Mouse (Mus musculus) embryonic facial prominence, embryonic 15.5 days (tissue): ENCODE data around the gene Etl4. TPM values are rescaled to one million over a fixed set of nuclear protein-coding genes. Genes with fewer than 3 reads are reported as not detected.

Experiments
- ATAC-seq: fragments of 200-750 bp; cut with Nextera tagmentation; 2 replicates; pipeline ENCODE4 v1.8.0; 2017; ENCODE audit warnings: low read depth, moderate TSS enrichment; ENCODE audit not compliant: insufficient number of reproducible peaks, low FRiP score, low TSS enrichment
- H3K27ac ChIP-seq: fragments of 300-500 bp; sonication (generic); replicated peaks from 2 replicates; pipeline ENCODE4 v1.5.1; 2015; ENCODE audit warnings: mild to moderate bottlenecking, inconsistent platforms
- H3K27me3 ChIP-seq: fragments of 300-500 bp; sonication (generic); 2 replicates; pipeline ENCODE4 v1.6.1; 2015; ENCODE audit warnings: inconsistent platforms
- H3K36me3 ChIP-seq: fragments of 300-500 bp; sonication (generic); 2 replicates; pipeline ENCODE4 v1.6.1; 2015; ENCODE audit warnings: mild to moderate bottlenecking, inconsistent platforms
- H3K4me1 ChIP-seq: fragments of 300-500 bp; sonication (generic); 2 replicates; pipeline ENCODE4 v1.6.1; 2015; ENCODE audit warnings: inconsistent platforms
- H3K4me2 ChIP-seq: fragments of 300-500 bp; sonication (generic); replicated peaks from 2 replicates; pipeline ENCODE4 v1.6.1; 2015; ENCODE audit warnings: mild to moderate bottlenecking, inconsistent platforms
- H3K4me3 ChIP-seq: fragments of 300-500 bp; sonication (generic); replicated peaks from 2 replicates; pipeline ENCODE4 v1.5.1; 2015; ENCODE audit warnings: mild to moderate bottlenecking, inconsistent platforms
- H3K9ac ChIP-seq: fragments of 300-500 bp; sonication (generic); 2 replicates; pipeline ENCODE4 v1.6.1; 2015; ENCODE audit warnings: inconsistent platforms
- H3K9me3 ChIP-seq: fragments of 300-500 bp; sonication (generic); replicated peaks from 2 replicates; pipeline ENCODE4 v1.6.1; 2016; ENCODE audit warnings: inconsistent platforms
- WGBS: fragments of 180-500 bp; shearing (Covaris S2); methylation state at CpG from one replicate; pipeline ENCODE4 v1.1.7; 2015; 5-methylcytosine and 5-hydroxymethylcytosine counted together
- polyA plus RNA-seq: library from polyadenylated mRNA; unstranded; fragments of >200 nt; fragmentation: Nextera tagmentation; extraction: Ambion mirVana; gene quantifications from 2 replicates; pipeline ENCODE4 v1.2.1, GENCODE M21; 2015

Etl4 gene
- 39.0 and 40.6 TPM in 2 replicates for polyA plus RNA-seq

- no peak within 1 kb of the TSS for H3K27ac ChIP-seq
- peaks cover 7% of the 10 kb centered on the region for H3K4me1 ChIP-seq
- under 1% methylated on average over 37 of the region's 37 CpGs for WGBS
- H3K9me3 ChIP-seq = no peaks in the 10 kb centered on the region
- peak; percentile 76 for ATAC-seq
- no peak within 1 kb of the TSS for H3K9ac ChIP-seq
- H3K36me3 ChIP-seq = no peaks in the 10 kb centered on the region
- peak within 1 kb of the TSS; percentile 46 for H3K4me3 ChIP-seq
- peak within 1 kb of the TSS; percentile 89 for H3K4me2 ChIP-seq
- H3K27me3 ChIP-seq = peaks cover 35% of the 10 kb centered on the region
Observed at GRCm38 (mm10) chr2:19909171-19909899, at the start of gene Etl4. Etl4 (plus strand) TSS chr2:19909780.

- no peaks in the 10 kb centered on the region for H3K4me1 ChIP-seq
- H3K27ac ChIP-seq = no peak overlapping the region
- H3K9ac ChIP-seq = no peak overlapping the region
- no peaks in the 10 kb centered on the region for H3K27me3 ChIP-seq
- no peak for ATAC-seq
- no peaks in the 10 kb centered on the region for H3K36me3 ChIP-seq
- H3K4me2 ChIP-seq = no peak overlapping the region
- H3K4me3 ChIP-seq = no peak overlapping the region
- no peaks in the 10 kb centered on the region for H3K9me3 ChIP-seq
Observed at GRCm38 (mm10) chr2:19869167-19869566, 40.4 kb upstream of the Etl4 start.

- H3K4me1 ChIP-seq = no peaks in the 10 kb centered on the region
- H3K9me3 ChIP-seq = no peaks in the 10 kb centered on the region
- H3K9ac ChIP-seq = no peak overlapping the region
- H3K27ac ChIP-seq = no peak overlapping the region
- H3K4me2 ChIP-seq = no peak overlapping the region
- ATAC-seq = no peak
- 82% methylated on average over 1 of the region's 1 CpGs for WGBS
- no peak overlapping the region for H3K4me3 ChIP-seq
- H3K36me3 ChIP-seq = no peaks in the 10 kb centered on the region
- H3K27me3 ChIP-seq = no peaks in the 10 kb centered on the region
Observed at GRCm38 (mm10) chr2:19871881-19872280, 37.7 kb upstream of the Etl4 start.

GRCm38 (mm10) chr2:19890875-19891274 lies 18.7 kb upstream of the Etl4 start:
- Histone ChIP-seq H3K4me1 (no peaks in the 10 kb centered on the region), H3K9ac (no peak overlapping the region), H3K36me3 (no peaks in the 10 kb centered on the region), H3K27ac (no peak overlapping the region), H3K27me3 (no peaks in the 10 kb centered on the region), H3K9me3 (no peaks in the 10 kb centered on the region), H3K4me3 (no peak overlapping the region), H3K4me2 (no peak overlapping the region)
- ATAC-seq = no peak
- 33% methylated on average over 4 of the region's 4 CpGs for WGBS

GRCm38 (mm10) chr2:19909900-19910780 lies 560 bp downstream of the Etl4 start:
- Histone ChIP-seq H3K4me1 (peaks cover 7% of the 10 kb centered on the region), H3K4me3 (peak overlapping the region; percentile 46), H3K27ac (no peak overlapping the region), H3K36me3 (no peaks in the 10 kb centered on the region), H3K9ac (no peak overlapping the region), H3K27me3 (peaks cover 35% of the 10 kb centered on the region), H3K4me2 (peak overlapping the region; percentile 89), H3K9me3 (no peaks in the 10 kb centered on the region)
- ATAC-seq = peak; percentile 24
- WGBS = under 1% methylated on average over 30 of the region's 31 CpGs

- H3K9me3 ChIP-seq = no peaks in the 10 kb centered on the region
- H3K4me1 ChIP-seq = peaks cover 7% of the 10 kb centered on the region
- H3K9ac ChIP-seq = no peak overlapping the region
- H3K36me3 ChIP-seq = no peaks in the 10 kb centered on the region
- H3K4me3 ChIP-seq = no peak overlapping the region
- ATAC-seq = no peak
- 2% methylated on average over 8 of the region's 8 CpGs for WGBS
- peaks cover 35% of the 10 kb centered on the region for H3K27me3 ChIP-seq
- no peak overlapping the region for H3K27ac ChIP-seq
- H3K4me2 ChIP-seq = no peak overlapping the region
Observed at GRCm38 (mm10) chr2:19910781-19911175, 1.2 kb downstream of the Etl4 start.

GRCm38 (mm10) chr2:19919190-19919589 lies 9.6 kb downstream of the Etl4 start:
- Histone ChIP-seq H3K4me2 (no peak overlapping the region), H3K9me3 (no peaks in the 10 kb centered on the region), H3K27ac (no peak overlapping the region), H3K4me3 (no peak overlapping the region), H3K9ac (no peak overlapping the region), H3K36me3 (no peaks in the 10 kb centered on the region), H3K4me1 (no peaks in the 10 kb centered on the region), H3K27me3 (no peaks in the 10 kb centered on the region)
- no peak for ATAC-seq
- 20% methylated on average over 6 of the region's 6 CpGs for WGBS

GRCm38 (mm10) chr2:19930009-19930408 lies 20.4 kb downstream of the Etl4 start:
- Histone ChIP-seq H3K27ac (no peak overlapping the region), H3K4me2 (no peak overlapping the region), H3K4me3 (no peak overlapping the region), H3K9ac (no peak overlapping the region), H3K4me1 (no peaks in the 10 kb centered on the region), H3K27me3 (no peaks in the 10 kb centered on the region), H3K36me3 (no peaks in the 10 kb centered on the region), H3K9me3 (no peaks in the 10 kb centered on the region)
- WGBS = 73% methylated on average over 1 of the region's 1 CpGs
- ATAC-seq = no peak

- H3K36me3 ChIP-seq = no peaks in the 10 kb centered on the region
- H3K27me3 ChIP-seq = no peaks in the 10 kb centered on the region
- H3K4me1 ChIP-seq = no peaks in the 10 kb centered on the region
- WGBS = 75% methylated on average over 1 of the region's 1 CpGs
- ATAC-seq = no peak
- no peak overlapping the region for H3K9ac ChIP-seq
- no peak overlapping the region for H3K4me2 ChIP-seq
- H3K4me3 ChIP-seq = no peak overlapping the region
- H3K27ac ChIP-seq = no peak overlapping the region
- H3K9me3 ChIP-seq = no peaks in the 10 kb centered on the region
Observed at GRCm38 (mm10) chr2:19933836-19934235, 24.3 kb downstream of the Etl4 start.

GRCm38 (mm10) chr2:19945205-19945604 lies 35.6 kb downstream of the Etl4 start:
- Histone ChIP-seq H3K27me3 (no peaks in the 10 kb centered on the region), H3K4me2 (no peak overlapping the region), H3K4me3 (no peak overlapping the region), H3K4me1 (no peaks in the 10 kb centered on the region), H3K9me3 (no peaks in the 10 kb centered on the region), H3K9ac (no peak overlapping the region), H3K27ac (no peak overlapping the region), H3K36me3 (no peaks in the 10 kb centered on the region)
- no peak for ATAC-seq
- 87% methylated on average over 6 of the region's 6 CpGs for WGBS

- Histone ChIP-seq H3K4me2 (no peak overlapping the region), H3K4me3 (no peak overlapping the region), H3K27me3 (no peaks in the 10 kb centered on the region), H3K36me3 (no peaks in the 10 kb centered on the region), H3K9me3 (no peaks in the 10 kb centered on the region), H3K27ac (no peak overlapping the region), H3K4me1 (no peaks in the 10 kb centered on the region), H3K9ac (no peak overlapping the region)
- WGBS = 65% methylated on average over 2 of the region's 2 CpGs
- ATAC-seq = no peak
Observed at GRCm38 (mm10) chr2:19953028-19953427, 43.4 kb downstream of the Etl4 start.
